Mouse (Mus musculus): ENCODE measurements at regions not wholly inside any gene's neighbourhood (a gene's known extent, or its start where the extent isn't known, plus 50 kb on each side); places are given as distances from the start of the nearest gene placed in this dataset.

DNA sequence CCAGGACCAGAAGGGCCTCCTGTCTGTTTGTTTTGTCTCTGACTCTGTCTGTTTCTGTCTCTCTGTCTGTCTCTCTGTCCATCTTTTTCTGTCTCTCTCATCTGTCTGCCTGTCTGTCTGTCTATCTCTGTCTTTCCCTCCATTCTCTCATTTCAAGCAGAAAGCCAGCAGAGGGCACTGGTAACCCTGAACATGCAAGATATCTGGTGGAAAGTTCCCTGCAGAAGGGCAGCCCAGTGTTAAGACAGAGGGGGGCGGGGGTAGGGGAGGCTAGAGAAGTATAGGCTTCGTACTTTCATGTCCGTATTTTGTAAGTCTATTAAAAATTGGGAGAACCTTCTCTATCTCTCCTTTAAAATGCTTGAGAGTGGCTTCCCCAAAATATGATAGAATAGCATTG lies 370.4 kb upstream of the Nr5a2 start:
- TF ChIP-seq CTCF (IDR thresholded peaks at IDR 0.05; ENCODE audit: insufficient read depth, low read length) (no peak), POLR2A (IDR thresholded peaks at IDR 0.05; ENCODE audit: borderline replicate concordance, extremely low read depth, low read depth, low read length) (no peak)
- WGBS: 16% methylated on average over 3 of the region's 3 CpGs
- DNase-seq: peak; percentile 19
- no peaks in the 10 kb centered on the region for H3K4me1 ChIP-seq (ENCODE audit: control insufficient read depth, insufficient read depth, low read length)
- no peak overlapping the region for H3K4me3 ChIP-seq (replicated peaks; ENCODE audit: extremely low read depth, low read depth, low read length)

- peak; percentile 50 for TF ChIP-seq CTCF (IDR thresholded peaks at IDR 0.05; ENCODE audit: insufficient read depth, low read length)
- no peak for TF ChIP-seq POLR2A (IDR thresholded peaks at IDR 0.05; ENCODE audit: borderline replicate concordance, extremely low read depth, low read depth, low read length)
- peak; percentile 5 for DNase-seq
- Histone ChIP-seq H3K4me3 (replicated peaks; ENCODE audit: extremely low read depth, low read depth, low read length) (no peak overlapping the region), H3K4me1 (ENCODE audit: control insufficient read depth, insufficient read depth, low read length) (no peaks in the 10 kb centered on the region; the same call in 1 of the 2 replicates)
- 23% methylated on average over 8 of the region's 8 CpGs for WGBS
Observed at GRCm38 (mm10) chr1:137323884-137324594, 363.8 kb upstream of the Nr5a2 start.

- DNase-seq: no peak
Observed at GRCm38 (mm10) chr1:137323035-137323680, 362.9 kb upstream of the Nr5a2 start.

DNA sequence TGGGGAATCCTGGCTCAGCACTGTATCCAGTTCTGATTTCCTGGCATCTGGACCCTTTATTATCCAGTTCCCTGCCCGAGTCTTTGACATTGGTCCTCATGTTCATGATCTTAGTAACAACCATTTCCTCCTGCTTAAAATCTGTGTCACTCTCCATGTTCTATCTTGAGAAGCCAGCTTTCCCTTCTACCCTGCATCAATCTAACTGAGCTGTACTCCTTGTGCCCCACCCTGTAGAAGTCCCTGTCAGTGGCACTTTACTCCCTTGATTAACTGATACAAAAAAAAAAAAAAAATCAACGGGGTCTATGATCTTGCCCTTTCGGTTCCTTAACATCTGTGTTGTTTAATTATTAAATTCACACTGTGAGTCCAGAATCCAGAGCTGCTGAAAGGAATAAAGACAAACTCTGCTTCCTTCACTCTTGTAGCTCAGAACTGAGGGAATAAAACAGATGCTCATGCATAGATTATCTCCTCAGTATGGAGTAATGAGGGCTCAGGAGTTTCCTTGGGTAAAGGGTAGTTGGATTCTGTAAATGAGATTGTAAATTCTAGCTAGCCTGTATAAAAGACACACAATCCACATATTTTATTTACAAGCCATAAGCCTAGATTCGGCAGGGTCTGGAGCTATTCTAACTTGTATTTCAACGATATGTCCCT lies 342.6 kb upstream of the Nr5a2 start:
- H3K4me1 ChIP-seq (ENCODE audit: control insufficient read depth, insufficient read depth, low read length): no peaks in the 10 kb centered on the region
- H3K4me3 ChIP-seq (replicated peaks; ENCODE audit: extremely low read depth, low read depth, low read length): no peak overlapping the region
- TF ChIP-seq POLR2A (IDR thresholded peaks at IDR 0.05; ENCODE audit: borderline replicate concordance, extremely low read depth, low read depth, low read length) (no peak), CTCF (IDR thresholded peaks at IDR 0.05; ENCODE audit: insufficient read depth, low read length) (no peak)
- WGBS: 77% methylated on average over 5 of the region's 5 CpGs
- no peak for DNase-seq

More at GRCm38 (mm10) chr1:137323035-137323680, 362.9 kb upstream of the Nr5a2 start:
- WGBS: 67% methylated on average over 2 of the region's 2 CpGs
- H3K4me3 ChIP-seq (replicated peaks; ENCODE audit: extremely low read depth, low read depth, low read length): no peak overlapping the region
- no peaks in the 10 kb centered on the region; the same call in 1 of the 2 replicates for H3K4me1 ChIP-seq (ENCODE audit: control insufficient read depth, insufficient read depth, low read length)
- TF ChIP-seq POLR2A (IDR thresholded peaks at IDR 0.05; ENCODE audit: borderline replicate concordance, extremely low read depth, low read depth, low read length) (no peak), CTCF (IDR thresholded peaks at IDR 0.05; ENCODE audit: insufficient read depth, low read length) (no peak)

GRCm38 (mm10) chr1:137297780-137298569 lies 337.7 kb upstream of the Nr5a2 start:
- Histone ChIP-seq H3K4me3 (replicated peaks; ENCODE audit: extremely low read depth, low read depth, low read length) (no peak overlapping the region), H3K4me1 (ENCODE audit: control insufficient read depth, insufficient read depth, low read length) (no peaks in the 10 kb centered on the region)
- 48% methylated on average over 10 of the region's 10 CpGs for WGBS
- TF ChIP-seq CTCF (IDR thresholded peaks at IDR 0.05; ENCODE audit: insufficient read depth, low read length): no peak
- no peak for TF ChIP-seq POLR2A (IDR thresholded peaks at IDR 0.05; ENCODE audit: borderline replicate concordance, extremely low read depth, low read depth, low read length)
- DNase-seq: no peak

GRCm38 (mm10) chr1:137289456-137289855 lies 329.2 kb upstream of the Nr5a2 start:
- no peak for DNase-seq
- 87% methylated on average over 9 of the region's 9 CpGs for WGBS

GRCm38 (mm10) chr1:137283291-137283690 lies 323.0 kb upstream of the Nr5a2 start:
- 69% methylated on average over 5 of the region's 5 CpGs for WGBS
- TF ChIP-seq POLR2A (IDR thresholded peaks at IDR 0.05; ENCODE audit: borderline replicate concordance, extremely low read depth, low read depth, low read length) (no peak), CTCF (IDR thresholded peaks at IDR 0.05; ENCODE audit: insufficient read depth, low read length) (no peak)
- DNase-seq: no peak
- Histone ChIP-seq H3K4me1 (ENCODE audit: control insufficient read depth, insufficient read depth, low read length) (peaks cover 4% of the 10 kb centered on the region; the same call in 1 of the 2 replicates), H3K4me3 (replicated peaks; ENCODE audit: extremely low read depth, low read depth, low read length) (no peak overlapping the region)

More at GRCm38 (mm10) chr1:137289456-137289855, 329.2 kb upstream of the Nr5a2 start:
- TF ChIP-seq POLR2A (IDR thresholded peaks at IDR 0.05; ENCODE audit: borderline replicate concordance, extremely low read depth, low read depth, low read length): no peak
- no peak for TF ChIP-seq CTCF (IDR thresholded peaks at IDR 0.05; ENCODE audit: insufficient read depth, low read length)
- no peaks in the 10 kb centered on the region for H3K4me1 ChIP-seq (ENCODE audit: control insufficient read depth, insufficient read depth, low read length)
- H3K4me3 ChIP-seq (replicated peaks; ENCODE audit: extremely low read depth, low read depth, low read length): no peak overlapping the region

DNA sequence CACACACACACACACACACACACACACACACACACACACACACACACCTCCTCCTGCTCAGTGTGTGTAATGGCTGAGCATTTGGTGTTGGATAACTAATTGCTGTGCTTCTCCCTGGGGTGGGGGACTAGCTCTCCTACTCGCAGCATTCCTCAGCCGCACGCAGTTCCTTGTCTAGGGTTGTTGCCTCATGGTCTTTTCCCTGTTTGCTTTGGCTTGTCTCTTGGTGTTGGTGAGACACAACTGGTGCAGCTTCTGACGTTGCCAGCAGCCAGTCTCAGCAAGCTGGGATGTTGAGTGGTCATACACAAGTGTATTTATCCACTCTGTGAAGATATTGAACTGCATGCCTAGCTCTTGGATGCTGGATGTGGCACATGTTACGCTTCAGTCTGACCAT lies 322.2 kb upstream of the Nr5a2 start:
- DNase-seq: peak; percentile 8
- TF ChIP-seq CTCF (IDR thresholded peaks at IDR 0.05; ENCODE audit: insufficient read depth, low read length) (no peak), POLR2A (IDR thresholded peaks at IDR 0.05; ENCODE audit: borderline replicate concordance, extremely low read depth, low read depth, low read length) (no peak)
- WGBS: 49% methylated on average over 5 of the region's 5 CpGs
- Histone ChIP-seq H3K4me3 (replicated peaks; ENCODE audit: extremely low read depth, low read depth, low read length) (no peak overlapping the region), H3K4me1 (ENCODE audit: control insufficient read depth, insufficient read depth, low read length) (peaks cover 4% of the 10 kb centered on the region; the same call in 1 of the 2 replicates)

All from lung, adult 2 months (tissue).